Mouse (Mus musculus): ENCODE measurements around the gene Il12b. TPM values are rescaled to one million over a fixed set of nuclear protein-coding genes. Genes with fewer than 3 reads are reported as not detected.

Il12b gene
- not detected for total RNA-seq (2022)

- DNase-seq (ENCODE audit: low spot score in 2 of 2): no peak
Measured at GRCm38 (mm10) chr11:44399763-44400162, at the start of gene Il12b. Gene Il12b, plus strand, starts transcription at chr11:44400063.

- DNase-seq (ENCODE audit: low spot score in 2 of 2): no peak
Measured at GRCm38 (mm10) chr11:44354860-44355470, 44.9 kb upstream of the Il12b start.

GRCm38 (mm10) chr11:44356171-44356570 is 43.7 kb upstream of the Il12b start:
- DNase-seq (ENCODE audit: low spot score in 2 of 2): no peak

- DNase-seq (ENCODE audit: low spot score in 2 of 2): no peak
Measured at GRCm38 (mm10) chr11:44364536-44364935, 35.3 kb upstream of the Il12b start.

- DNase-seq (ENCODE audit: low spot score in 2 of 2): no peak
Measured at GRCm38 (mm10) chr11:44367711-44368110, 32.2 kb upstream of the Il12b start.

- no peak for DNase-seq (ENCODE audit: low spot score in 2 of 2)
Measured at GRCm38 (mm10) chr11:44372856-44373255, 27.0 kb upstream of the Il12b start.

GRCm38 (mm10) chr11:44377879-44378278 is 22.0 kb upstream of the Il12b start:
- DNase-seq (ENCODE audit: low spot score in 2 of 2): no peak

GRCm38 (mm10) chr11:44380432-44381051 is 19.3 kb upstream of the Il12b start:
- DNase-seq (ENCODE audit: low spot score in 2 of 2): no peak

GRCm38 (mm10) chr11:44382200-44382599 is 17.7 kb upstream of the Il12b start:
- DNase-seq (ENCODE audit: low spot score in 2 of 2): no peak

- no peak for DNase-seq (ENCODE audit: low spot score in 2 of 2)
Measured at GRCm38 (mm10) chr11:44387031-44387430, 12.8 kb upstream of the Il12b start.

- DNase-seq (ENCODE audit: low spot score in 2 of 2): no peak
Measured at GRCm38 (mm10) chr11:44389993-44390701, 9.7 kb upstream of the Il12b start.

- DNase-seq (ENCODE audit: low spot score in 2 of 2): no peak
Measured at GRCm38 (mm10) chr11:44393101-44393810, 6.6 kb upstream of the Il12b start.

GRCm38 (mm10) chr11:44395401-44395800 is 4.5 kb upstream of the Il12b start:
- no peak for DNase-seq (ENCODE audit: low spot score in 2 of 2)

- no peak for DNase-seq (ENCODE audit: low spot score in 2 of 2)
Measured at GRCm38 (mm10) chr11:44397551-44397950, 2.3 kb upstream of the Il12b start.

- DNase-seq (ENCODE audit: low spot score in 2 of 2): no peak
Measured at GRCm38 (mm10) chr11:44398356-44398755, 1.5 kb upstream of the Il12b start.

- peak; percentile 14 to 62 for DNase-seq (ENCODE audit: low spot score in 2 of 2)
Measured at GRCm38 (mm10) chr11:44398782-44399225, 1.1 kb upstream of the Il12b start.

- DNase-seq (ENCODE audit: low spot score in 2 of 2): peak; percentile 5 to 19
Measured at GRCm38 (mm10) chr11:44401635-44402548, 2.0 kb downstream of the Il12b start.

GRCm38 (mm10) chr11:44405113-44405512 is 5.2 kb downstream of the Il12b start:
- no peak for DNase-seq (ENCODE audit: low spot score in 2 of 2)

GRCm38 (mm10) chr11:44405961-44406360 is 6.1 kb downstream of the Il12b start:
- no peak for DNase-seq (ENCODE audit: low spot score in 2 of 2)

- DNase-seq (ENCODE audit: low spot score in 2 of 2): no peak
Measured at GRCm38 (mm10) chr11:44406457-44406856, 6.6 kb downstream of the Il12b start.

- DNase-seq (ENCODE audit: low spot score in 2 of 2): no peak
Measured at GRCm38 (mm10) chr11:44408626-44409025, 8.8 kb downstream of the Il12b start.

Measured in layer of hippocampus, adult 8-10 months (tissue).